Mouse (Mus musculus): ENCODE measurements around the gene Rsg1.

- TF ChIP-seq CTCF (IDR thresholded peaks at IDR 0.05; ENCODE audit: insufficient read depth, low read depth, low read length) (no peak), POLR2A (IDR thresholded peaks at IDR 0.05; ENCODE audit: insufficient read depth, low read depth, low read length) (no peak)
These were observed 46.4 kb downstream of the Rsg1 start for GRCm38 (mm10) chr4:141260007-141260723.
